Mouse (Mus musculus) thymus, adult 2 months (tissue): Measurements from ENCODE around the gene Phf21a.

Experiments used
- CTCF ChIP-seq: fragments of 200-500 bp; IDR thresholded peaks from 2 replicates; pipeline ENCODE4 v1.5.1; 2012; ENCODE audit warnings: mild to moderate bottlenecking, control low read depth, low read length, moderate library complexity, borderline replicate concordance; ENCODE audit not compliant: control insufficient read depth, poor library complexity, insufficient read depth; ENCODE audit errors: extremely low read depth
- POLR2A ChIP-seq: fragments of 200-500 bp; IDR thresholded peaks from 2 replicates; pipeline ENCODE4 v1.6.1; 2012; ENCODE audit warnings: mild to moderate bottlenecking, low read length, control low read depth, moderate library complexity; ENCODE audit not compliant: control insufficient read depth, poor library complexity, insufficient read depth; ENCODE audit errors: extremely low read depth

GRCm38 (mm10) chr2:92047601-92048000 lies 45.3 kb upstream of the Phf21a start:
- TF ChIP-seq CTCF (no peak), POLR2A (no peak)
